Mouse (Mus musculus) heart, postnatal 14 days (tissue): ENCODE measurements at regions not wholly inside any gene's neighbourhood (a gene's known extent, or its start where the extent isn't known, plus 50 kb on each side); places are given as distances from the start of the nearest gene placed in this dataset.

Experiments used
- DNase-seq, 2 experiments: peaks; one replicate each; pipeline ENCODE4 v3.0.0; 2021 to 2022
- intact Hi-C: fragments of 180-260 bp; cut with DNase I; formaldehyde crosslinking; loops from one replicate; pipeline ENCODE4 v1.15.1; 2025

GRCm38 (mm10) chr3:149386027-149386426, 395.7 kb upstream of the Adgrl2 start:
- intact Hi-C loops = no loop called here
- peak in 1 of 2 experiments; percentile 4 for DNase-seq

- no peak for DNase-seq
Measured at GRCm38 (mm10) chr3:149385336-149385735, 395.0 kb upstream of the Adgrl2 start.

GRCm38 (mm10) chr3:149381559-149382245, 391.3 kb upstream of the Adgrl2 start:
- intact Hi-C loops = no loop called here
- DNase-seq = peak; percentile 39 to 54

More at GRCm38 (mm10) chr3:149385336-149385735, 395.0 kb upstream of the Adgrl2 start:
- intact Hi-C loops = no loop called here

GRCm38 (mm10) chr3:149381051-149381450, 390.7 kb upstream of the Adgrl2 start:
- DNase-seq = no peak
- intact Hi-C loops = no loop called here

- DNase-seq = no peak
- intact Hi-C loops = no loop called here
Measured at GRCm38 (mm10) chr3:149379866-149380472, 389.6 kb upstream of the Adgrl2 start.

GRCm38 (mm10) chr3:149379249-149379865, 389.0 kb upstream of the Adgrl2 start:
- no peak for DNase-seq
- intact Hi-C loops = no loop called here

- no peak for DNase-seq
- intact Hi-C loops = no loop called here
Measured at GRCm38 (mm10) chr3:149371439-149371838, 381.1 kb upstream of the Adgrl2 start.

GRCm38 (mm10) chr3:149370517-149371227, 380.3 kb upstream of the Adgrl2 start:
- DNase-seq = no peak

GRCm38 (mm10) chr3:149367888-149368287, 377.5 kb upstream of the Adgrl2 start:
- intact Hi-C loops = loop anchor here (5.0 kb wide), 1 partner anchor 69 kb away; no protein-coding TSS in a partner anchor
- no peak for DNase-seq

More at GRCm38 (mm10) chr3:149370517-149371227, 380.3 kb upstream of the Adgrl2 start:
- intact Hi-C loops = no loop called here

GRCm38 (mm10) chr3:149360164-149360563, 369.8 kb upstream of the Adgrl2 start:
- intact Hi-C loops = no loop called here

GRCm38 (mm10) chr3:149358570-149359193, 368.3 kb upstream of the Adgrl2 start:
- intact Hi-C loops = loop anchor here (5.0 to 10.0 kb wide), 2 partner anchors 84 to 174 kb away; no protein-coding TSS in a partner anchor
- DNase-seq = no peak

More at GRCm38 (mm10) chr3:149360164-149360563, 369.8 kb upstream of the Adgrl2 start:
- DNase-seq = no peak

- intact Hi-C loops = loop anchor here (5.0 to 10.0 kb wide), 2 partner anchors 84 to 173 kb away; no protein-coding TSS in a partner anchor
Measured at GRCm38 (mm10) chr3:149357903-149358569, 367.7 kb upstream of the Adgrl2 start.

GRCm38 (mm10) chr3:149357121-149357520, 366.8 kb upstream of the Adgrl2 start:
- intact Hi-C loops = loop anchor here (5.0 to 10.0 kb wide), 2 partner anchors 85 to 172 kb away; no protein-coding TSS in a partner anchor

More at GRCm38 (mm10) chr3:149357903-149358569, 367.7 kb upstream of the Adgrl2 start:
- DNase-seq = no peak

GRCm38 (mm10) chr3:149355362-149355761, 365.0 kb upstream of the Adgrl2 start:
- intact Hi-C loops = loop anchor here (5.0 to 10.0 kb wide), 2 partner anchors 87 to 171 kb away; no protein-coding TSS in a partner anchor
- DNase-seq = no peak

More at GRCm38 (mm10) chr3:149357121-149357520, 366.8 kb upstream of the Adgrl2 start:
- no peak for DNase-seq

- intact Hi-C loops = loop anchor here (10.0 kb wide), 1 partner anchor 169 kb away; no protein-coding TSS in a partner anchor
- DNase-seq = peak in 1 of 2 experiments; percentile 40
Measured at GRCm38 (mm10) chr3:149353958-149354357, 363.6 kb upstream of the Adgrl2 start.

- DNase-seq = no peak
- intact Hi-C loops = loop anchor here (10.0 kb wide), 1 partner anchor 168 kb away; no protein-coding TSS in a partner anchor
Measured at GRCm38 (mm10) chr3:149352546-149352945, 362.2 kb upstream of the Adgrl2 start.

GRCm38 (mm10) chr3:149349731-149350130, 359.4 kb upstream of the Adgrl2 start:
- intact Hi-C loops = loop anchor here (1.0 to 10.0 kb wide), 4 partner anchors 45 to 359 kb away; partner anchors contain the start of gene Adgrl2
- DNase-seq = no peak

GRCm38 (mm10) chr3:149349211-149349697, 358.9 kb upstream of the Adgrl2 start:
- intact Hi-C loops = loop anchor here (1.0 to 5.0 kb wide), 3 partner anchors 44 to 359 kb away; partner anchors contain the start of gene Adgrl2
- peak; percentile 83 for DNase-seq
